Mouse (Mus musculus) thymus, postnatal 36 days (tissue): ENCODE results near the gene Tfb1m.

Experiments
- DNase-seq, 2 experiments: peaks; one replicate each; pipeline ENCODE4 v3.0.0; 2022; ENCODE audit warnings: mixed read lengths in 2 of 2

Gene Tfb1m

DNA sequence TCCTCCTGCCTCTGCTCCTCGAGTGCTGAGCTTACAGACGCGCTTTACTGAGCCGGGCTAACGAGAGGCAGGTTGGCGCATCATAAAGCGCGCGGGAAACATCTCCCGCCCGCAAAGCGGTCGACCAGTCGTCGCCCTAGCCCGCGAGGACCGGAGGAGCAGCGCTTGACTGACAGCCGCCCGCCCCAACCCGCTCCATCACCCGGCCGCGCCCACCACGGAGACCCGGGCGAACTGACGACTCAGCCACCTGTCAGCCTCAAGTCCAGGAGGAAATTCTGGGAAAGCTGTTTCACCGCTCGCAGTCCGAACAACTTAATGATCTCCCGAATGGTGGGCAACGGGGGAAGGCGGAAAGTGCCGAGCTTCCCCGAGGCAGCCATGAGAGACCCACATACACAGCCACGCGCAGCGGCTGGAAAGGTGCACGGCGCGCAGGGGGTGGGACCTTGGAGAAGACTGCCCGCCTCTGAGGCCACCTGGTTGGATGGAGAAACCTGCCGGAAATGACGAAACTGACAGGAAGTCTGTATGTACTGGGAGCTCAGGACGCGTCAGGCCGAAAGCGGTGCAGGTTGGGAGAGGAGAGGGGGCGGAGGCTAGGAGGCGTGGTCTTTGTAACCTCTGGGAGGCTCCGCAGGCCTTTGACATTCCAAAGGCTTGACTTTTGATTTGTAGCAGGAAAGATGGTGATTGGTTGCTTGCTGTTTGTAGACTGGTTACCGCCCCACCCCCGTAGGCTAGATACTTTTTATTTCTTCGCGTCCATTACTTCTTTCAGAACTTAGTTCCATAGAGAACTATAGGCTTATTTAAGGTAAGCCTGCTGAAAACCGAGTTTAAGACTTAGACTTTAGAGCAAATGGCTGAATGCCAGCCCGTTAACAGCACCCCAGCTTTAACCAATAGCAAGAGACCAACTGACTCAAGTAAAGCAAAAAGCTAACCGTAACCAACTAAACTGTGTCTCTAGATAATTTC is at the start of gene Tfb1m:
Tfb1m (minus strand) TSS at position 451 of the 981 bp plus-strand sequence.
- peak; percentile 96 to 97 for DNase-seq

DNA sequence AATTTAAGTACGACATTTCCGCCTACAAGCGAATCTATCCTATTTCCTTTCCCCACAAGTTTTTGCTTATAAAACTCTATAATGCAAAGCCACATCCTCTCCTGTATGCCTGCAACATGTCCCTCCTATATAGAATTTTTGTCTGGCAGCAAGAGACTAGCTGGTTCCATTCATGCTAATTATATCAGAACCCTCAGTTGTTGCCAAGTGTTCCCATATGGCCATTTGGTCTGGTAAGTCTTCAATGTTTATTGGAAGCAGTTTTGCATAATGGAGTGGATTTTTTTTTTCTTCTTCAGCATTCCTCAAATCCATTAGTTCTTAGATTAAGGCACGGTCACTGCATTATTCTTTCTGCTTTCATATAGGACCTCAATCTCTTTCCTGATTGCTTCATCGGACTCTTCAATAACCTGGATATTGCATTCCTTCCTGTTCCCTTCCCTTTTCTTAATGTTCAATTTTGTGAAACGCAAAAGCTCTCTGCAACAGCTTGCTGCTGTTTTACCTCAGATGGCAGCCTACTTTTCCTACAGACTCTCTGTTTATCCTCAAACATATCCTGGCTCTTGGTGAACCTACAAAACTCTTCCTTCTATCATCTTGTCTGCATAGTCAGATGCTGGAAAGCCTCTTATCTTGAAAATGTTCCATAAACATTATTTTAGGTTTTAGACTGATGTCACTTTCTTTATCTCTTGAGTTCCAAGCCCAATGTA is 45.5 kb upstream of the Tfb1m start:
- no peak for DNase-seq

DNA sequence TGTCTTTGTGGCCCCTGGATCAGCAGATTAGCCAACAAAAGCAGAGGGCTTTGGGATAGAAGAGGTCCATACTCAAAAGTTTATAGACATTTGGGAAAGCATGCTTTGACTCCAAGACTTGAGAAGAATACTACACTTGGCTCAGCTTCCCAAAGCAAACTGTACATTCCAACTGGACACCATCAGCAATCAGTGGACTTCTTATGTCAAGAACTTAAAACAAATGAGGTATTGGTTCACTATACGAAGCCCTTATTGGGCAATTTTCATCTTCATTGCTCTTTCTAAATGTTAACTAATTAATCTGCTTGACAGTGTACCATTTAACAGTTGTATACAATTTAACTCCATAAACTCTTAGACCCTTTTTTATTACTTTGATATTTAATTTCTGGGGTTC is 40.8 kb upstream of the Tfb1m start:
- no peak for DNase-seq

DNA sequence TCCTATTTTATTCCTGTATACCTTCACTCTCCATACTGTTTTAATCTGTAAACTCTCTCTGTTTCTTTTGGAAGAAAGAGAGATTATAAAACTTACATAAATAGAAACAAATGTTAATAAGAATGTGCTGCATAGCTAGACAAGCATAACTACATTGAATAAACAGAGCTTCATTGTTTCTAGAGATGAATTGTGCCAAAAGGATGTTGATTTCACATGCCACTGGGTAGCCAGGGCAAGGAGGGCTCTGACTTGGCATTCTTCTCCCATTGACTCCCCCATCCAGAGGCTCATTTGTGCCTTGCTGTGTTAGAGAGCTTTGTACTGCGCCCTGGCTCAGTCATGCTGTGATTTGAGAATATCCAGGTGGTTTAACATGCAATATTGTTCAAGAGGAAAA is 40.3 kb upstream of the Tfb1m start:
- DNase-seq: no peak

DNA sequence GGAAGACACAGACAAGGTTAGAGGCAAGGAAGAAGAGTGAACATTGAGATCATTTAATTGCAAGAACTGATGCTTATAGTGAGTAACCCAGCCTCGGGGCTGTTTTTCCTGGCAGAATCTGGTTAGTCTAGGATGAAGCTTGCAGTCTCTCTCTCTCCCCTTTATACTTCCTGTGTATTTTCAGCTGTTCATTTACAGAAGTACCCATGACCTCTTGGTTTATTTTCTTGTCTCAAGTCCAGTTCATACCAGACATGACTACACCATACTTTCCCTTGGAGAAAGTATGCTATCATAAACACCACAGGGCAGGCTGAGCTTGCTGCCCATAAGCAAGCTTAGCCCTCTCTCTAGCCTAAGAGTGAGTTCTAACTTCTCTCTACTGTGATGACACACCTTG is 39.5 kb upstream of the Tfb1m start:
- no peak for DNase-seq

DNA sequence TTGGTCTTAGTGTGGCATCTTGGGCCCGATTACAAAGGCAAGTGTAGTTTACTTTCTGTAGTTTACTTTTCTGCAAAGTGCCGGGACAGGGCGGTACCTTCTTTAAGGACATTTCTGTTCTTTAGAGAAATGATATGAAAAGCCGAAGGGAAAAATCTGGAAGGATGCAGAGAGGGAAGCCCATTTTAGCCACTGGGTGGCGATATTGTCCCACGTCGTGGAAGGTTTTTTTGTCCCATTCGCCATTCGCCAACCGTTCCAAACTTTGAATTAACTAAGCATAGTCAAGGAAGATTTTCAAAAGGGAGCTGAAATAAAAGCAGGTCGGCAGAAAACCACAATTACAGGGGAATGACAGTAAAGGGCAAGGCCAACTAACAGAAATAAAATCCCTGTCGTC is 13.3 kb upstream of the Tfb1m start:
- peak; percentile 19 to 31 for DNase-seq

DNA sequence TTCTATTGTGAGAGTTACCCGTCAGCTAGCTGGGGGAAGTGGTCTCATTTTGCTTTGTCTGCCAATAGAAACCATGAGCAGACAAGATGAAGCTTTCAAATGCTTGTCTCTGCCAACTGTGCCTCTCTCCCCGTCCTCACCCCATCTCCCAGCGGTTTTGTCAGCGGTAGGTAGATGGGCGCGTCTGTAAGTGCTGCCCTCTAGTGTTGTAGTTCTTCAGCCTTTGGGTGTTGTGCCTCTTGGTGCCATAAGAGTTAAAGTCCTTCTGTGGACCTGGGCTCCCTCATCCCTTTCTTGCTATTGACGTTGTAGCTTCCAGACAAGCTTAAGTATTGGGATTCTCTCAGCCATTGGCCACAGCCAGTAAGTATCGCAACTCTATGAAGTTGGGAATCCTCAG is 4.8 kb upstream of the Tfb1m start:
- peak; percentile 11 to 14 for DNase-seq

DNA sequence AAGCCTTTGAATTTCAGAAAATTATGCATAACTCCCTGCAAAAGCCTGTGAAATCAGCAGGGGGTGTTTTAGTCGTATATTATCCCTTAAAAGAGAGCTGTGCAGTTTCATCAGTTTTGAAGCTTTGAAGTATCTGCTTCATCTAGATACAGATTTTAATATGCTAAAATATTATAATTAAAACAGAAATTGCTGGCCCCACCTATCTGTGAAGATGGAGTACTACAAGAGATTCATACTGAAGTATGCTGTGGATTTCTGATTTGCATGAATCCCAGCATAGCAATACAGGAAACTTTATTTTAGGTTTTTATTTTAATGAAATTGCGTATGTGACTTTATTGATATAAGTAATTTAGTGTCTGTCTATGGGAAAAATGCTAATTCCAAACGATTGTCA is 3.0 kb upstream of the Tfb1m start:
- no peak for DNase-seq

DNA sequence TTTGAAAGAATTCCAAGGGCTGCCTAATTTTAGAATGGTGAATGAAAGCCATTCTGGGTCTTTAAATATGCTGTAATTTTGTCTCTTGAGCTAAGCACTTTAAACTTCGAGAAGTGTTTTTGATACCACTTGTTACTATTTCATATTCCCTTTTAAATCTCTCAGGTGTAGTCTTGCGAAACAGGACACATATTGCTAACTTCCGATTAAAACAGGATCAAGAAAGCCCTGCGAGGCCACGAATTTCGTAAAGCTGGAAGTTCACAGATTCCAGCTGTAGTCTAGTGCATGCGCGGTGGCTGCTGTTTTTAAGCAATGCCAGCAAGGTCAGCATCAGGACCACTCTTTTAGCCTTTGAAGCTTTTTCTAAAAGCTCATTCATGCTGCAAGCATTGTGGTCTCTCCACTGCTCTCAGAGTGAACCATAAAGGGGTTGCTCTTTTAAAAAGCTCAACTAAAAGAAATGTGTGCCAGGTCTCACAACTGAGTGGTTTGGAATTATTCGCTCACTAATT is 832 bp upstream of the Tfb1m start:
- no peak for DNase-seq

DNA sequence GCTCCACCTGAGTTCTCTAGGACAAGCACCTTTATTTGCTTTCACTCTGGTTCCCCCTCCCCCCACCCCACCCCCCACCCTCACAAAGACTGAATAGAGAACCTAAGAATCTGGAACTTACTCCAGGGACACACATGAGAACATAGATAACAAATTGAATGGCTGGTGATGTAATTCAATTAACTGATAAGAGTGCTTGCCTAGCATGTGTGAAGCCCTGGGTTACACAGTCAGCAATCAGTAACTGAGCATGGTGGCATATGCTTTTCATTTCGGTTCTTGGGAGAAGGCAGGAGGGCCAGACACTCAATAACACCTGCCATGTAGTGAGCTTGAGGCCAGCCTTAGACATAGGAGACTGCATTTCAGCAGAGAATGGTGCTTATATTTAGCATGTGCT is 1.3 kb downstream of the Tfb1m start:
- no peak for DNase-seq

DNA sequence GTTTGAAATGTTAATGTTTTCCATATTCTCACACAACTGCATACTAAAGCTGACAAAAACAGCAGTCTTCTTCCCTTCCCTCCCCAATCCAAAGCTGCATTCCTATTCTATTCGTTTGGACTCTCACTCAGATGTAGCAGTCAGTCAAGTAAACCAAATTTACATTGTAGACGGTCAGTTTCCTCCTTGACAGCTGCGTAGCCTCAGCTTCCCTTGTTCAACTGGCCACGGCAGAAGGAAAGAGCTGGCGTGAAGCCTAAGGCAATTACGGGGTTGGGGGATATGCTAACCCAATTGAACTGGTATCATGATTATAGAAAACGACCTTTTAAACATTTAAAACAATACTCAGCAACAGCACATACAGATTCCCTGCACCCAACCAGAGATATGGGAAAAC is 9.9 kb downstream of the Tfb1m start:
- no peak for DNase-seq

DNA sequence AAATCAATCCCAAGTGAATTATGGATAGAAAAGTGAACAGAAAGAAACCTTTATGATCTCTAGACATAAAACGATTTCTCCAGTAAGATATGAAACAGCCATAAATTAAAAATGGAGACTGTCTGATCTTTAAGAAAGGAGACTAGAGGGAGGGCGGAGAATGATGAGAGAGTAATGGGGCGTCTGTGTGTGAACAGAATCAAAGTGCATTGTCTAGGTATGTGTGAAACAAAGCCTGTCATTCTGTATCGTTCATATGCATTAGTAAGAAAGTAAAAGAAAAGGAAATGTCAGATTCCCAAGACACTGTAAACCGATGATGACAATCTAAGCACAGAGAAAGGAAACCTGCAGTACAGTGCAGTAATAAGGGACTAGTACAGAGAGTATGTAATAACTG is 16.5 kb downstream of the Tfb1m start:
- no peak for DNase-seq

DNA sequence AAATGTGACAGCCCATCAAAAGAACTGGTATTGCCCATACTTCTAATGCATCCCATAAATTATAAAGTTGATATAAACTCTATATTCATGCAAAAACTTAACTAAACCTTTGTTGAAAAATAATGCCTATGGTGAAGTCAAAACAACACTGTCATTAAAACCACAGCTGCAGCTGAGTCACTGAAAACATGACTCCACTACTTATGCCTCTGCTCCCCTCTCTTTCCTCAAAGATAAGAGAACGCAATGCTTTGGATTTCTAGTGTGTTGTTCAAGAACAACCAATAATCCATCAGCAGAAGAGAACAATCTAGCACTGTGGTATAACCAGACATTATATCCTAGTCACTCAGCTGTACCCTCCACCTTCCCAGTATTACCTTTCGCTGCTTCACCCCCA is 17.3 kb downstream of the Tfb1m start:
- DNase-seq: no peak

DNA sequence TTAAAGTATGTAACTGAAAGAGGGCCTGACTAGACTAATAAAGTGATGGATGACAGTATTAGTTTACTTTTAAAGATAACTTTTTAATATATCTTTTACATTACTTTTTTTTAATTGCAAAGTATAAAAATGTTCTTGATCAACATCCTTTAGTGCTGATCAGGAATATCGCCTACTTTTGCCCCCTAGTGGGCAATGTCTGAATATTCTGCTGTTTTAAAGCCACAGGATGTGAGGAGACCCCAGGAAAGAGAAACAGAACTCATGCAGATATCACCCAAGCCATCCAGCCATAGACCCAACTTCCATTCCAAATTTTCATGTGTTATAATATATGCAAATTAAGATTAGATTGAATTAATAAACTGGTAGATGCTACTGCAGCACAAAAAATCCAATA is 24.2 kb downstream of the Tfb1m start:
- DNase-seq: no peak

DNA sequence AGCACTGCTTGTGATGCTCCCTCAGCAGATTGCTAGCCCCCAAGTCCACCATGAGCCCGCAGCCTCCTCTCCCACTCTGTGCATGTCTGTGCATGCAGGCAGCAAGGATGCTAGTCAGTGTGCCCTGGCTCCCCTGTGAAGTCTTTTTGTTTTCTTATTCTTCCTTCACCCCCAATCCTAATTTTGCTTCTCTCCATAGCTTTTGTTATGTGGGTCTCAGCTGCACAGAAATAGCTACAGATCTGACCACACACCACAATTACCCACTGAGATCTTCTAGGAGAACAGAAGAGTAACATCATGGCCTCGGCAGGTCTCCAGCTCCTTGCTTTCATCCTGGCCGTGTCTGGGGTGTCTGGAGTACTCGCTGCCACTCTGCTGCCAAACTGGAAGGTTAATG is 25.3 kb downstream of the Tfb1m start, which contains the start of gene Cldn20:
Cldn20 (plus strand) TSS at position 301 of the 400 bp plus-strand sequence.
- DNase-seq: no peak

DNA sequence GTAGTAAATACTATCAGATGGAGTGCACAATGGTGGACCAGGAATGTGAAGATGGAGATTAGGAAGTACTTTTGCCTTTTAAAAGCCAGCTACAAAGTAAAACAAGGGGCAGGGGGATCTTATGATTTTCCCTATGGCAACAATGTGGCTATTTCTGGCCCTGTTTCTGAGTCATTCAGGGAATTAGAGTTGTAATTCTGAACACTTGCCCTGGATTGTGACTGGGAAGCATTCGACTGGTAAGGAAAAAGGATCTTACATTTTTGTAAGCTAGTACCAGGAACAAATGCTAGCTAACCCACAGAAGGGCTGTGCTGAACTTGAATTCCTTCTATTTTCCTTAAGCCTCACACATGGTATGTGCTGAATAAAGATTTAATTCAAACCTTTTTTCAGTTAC is 25.9 kb downstream of the Tfb1m start:
- DNase-seq: no peak

DNA sequence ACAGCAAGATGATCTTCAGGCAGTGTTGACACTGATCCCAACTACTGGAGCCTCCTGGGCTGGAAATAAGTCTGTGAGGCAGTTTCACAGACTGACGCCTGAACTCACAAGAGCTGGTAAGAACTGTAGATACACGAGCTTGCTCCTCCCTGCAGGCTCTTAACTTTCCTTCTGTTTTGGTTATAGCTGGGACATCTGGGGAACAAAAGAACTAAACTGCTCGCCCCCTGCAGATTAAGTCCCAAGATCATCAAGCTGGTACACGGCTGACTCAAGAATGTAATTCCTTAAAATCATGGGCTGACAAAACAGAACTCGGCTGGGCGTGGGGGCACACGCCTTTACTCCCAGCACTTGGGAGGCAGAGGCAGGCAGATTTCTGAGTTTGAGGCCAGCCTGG is 27.0 kb downstream of the Tfb1m start:
- no peak for DNase-seq

DNA sequence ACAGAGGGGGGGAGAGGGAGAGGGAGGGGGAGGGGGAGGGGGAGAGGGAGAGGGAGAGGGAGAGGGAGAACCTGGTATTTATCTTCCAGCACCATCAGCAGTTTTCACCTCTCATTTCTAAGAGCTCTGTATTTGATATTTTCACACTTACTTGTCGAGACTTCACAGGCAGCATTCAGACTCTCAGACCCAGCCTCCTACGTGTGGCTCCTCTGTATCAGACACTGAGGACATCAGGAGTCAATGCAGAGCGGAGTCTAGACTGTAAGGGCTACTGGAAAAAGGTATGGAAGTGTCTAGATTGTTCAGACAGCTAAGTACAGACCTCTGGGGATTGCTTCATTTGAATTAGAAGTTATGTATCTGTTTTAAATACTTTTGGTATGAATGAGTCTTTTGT is 28.1 kb downstream of the Tfb1m start:
- no peak for DNase-seq

DNA sequence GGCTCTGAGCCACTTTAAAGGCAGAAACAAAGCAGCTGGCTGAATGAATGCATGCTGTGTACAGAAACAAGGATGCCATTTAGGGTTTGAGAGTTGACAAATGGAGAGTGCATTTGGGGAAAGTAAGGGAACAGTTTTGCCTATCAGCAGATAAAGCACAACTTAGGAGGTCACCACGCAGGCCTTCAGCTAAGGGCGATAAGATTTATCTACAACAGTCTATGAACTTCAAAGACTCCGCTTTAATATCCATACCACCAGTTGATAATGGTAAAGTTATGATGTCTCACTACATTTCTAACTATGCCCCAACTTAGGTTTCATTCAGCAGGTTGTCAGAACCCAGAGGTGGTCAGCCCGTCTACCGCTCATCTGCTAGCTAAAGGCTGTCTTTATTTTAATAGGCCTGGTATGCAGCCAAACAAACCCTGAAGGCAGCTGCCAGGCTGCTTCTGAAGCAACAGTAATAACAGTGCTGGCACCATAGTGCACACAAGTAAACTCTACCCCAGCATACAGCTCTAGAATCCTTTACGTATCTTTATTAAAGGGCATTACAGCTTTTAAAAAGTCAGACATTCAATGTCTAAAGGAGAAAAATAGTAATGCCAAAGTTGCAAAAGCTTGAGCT is 29.6 kb downstream of the Tfb1m start:
- no peak for DNase-seq

DNA sequence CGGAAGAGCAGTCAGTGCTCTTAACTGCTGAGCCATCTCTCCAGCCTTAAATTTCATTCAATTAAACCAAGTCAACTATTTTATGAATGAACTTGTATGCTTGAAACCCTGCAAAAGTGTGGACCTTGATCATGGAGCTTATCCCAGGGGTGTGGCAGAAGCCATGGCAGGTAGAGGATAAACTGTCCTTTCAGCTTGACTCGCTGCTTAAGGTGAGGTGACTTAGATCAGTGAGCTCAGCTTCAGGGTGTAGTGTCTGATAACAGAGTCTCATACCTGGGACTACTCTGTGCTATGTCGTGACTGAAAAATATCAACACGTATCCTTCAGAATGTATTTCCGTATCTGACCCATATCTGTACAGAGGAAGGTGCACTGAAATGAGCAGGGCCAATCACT is 37.2 kb downstream of the Tfb1m start:
- DNase-seq: no peak

DNA sequence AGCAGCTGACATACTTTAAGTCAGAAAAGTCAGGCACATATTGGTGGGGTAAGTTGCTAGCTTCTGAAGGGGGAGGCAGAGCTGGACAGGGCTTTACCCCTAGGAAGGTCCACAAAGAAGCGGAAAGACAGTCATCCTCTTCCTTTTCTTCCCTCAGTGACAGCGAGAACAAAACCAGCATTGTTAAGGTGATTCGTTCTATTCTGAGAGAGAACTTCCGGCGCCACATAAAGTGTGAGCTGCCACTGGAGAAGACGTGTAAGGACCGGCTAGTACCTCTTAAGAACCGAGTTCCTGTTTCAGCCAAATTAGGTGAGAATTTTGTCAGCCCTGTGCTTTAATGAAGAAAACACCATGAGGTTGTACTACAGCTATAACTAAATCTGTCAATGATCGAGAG is 41.2 kb downstream of the Tfb1m start:
- DNase-seq: no peak

DNA sequence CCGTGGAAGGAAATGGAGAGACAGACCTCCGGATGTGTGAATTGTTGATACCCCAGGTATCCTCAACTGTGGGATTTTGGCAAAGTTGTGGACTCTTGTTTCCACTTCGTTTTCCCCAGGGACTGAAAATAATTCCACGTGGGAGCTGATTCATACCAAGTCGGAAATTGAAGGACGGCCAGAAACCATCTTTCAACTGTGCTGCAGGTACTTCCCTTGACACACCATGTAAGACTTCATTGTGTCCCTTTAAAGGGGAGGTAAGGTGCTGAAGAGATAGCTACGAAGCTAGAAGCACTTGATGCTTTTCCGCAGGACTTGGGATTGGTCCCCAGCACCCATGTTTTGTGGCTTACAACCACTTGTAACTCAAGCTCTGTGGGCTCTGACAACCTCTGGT is 41.7 kb downstream of the Tfb1m start:
- DNase-seq: no peak

DNA sequence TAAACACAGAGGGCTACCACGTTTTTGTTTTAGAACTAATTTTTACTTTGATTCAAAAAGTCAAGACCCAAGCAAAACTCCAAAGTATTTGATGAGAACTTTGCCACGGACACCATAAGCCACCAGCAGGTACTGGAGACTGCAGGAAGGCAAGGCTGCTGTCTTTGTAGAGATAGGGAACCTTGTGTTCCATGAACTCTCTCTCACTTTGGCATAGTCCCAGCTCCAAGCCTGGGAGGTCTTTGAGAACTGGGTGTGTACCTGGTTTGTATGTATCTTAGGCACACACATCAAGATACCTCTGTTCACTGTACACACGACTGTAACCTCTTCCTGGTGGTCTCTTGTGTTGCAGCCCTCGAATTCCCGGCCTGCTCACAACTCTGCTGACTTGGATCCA is 43.3 kb downstream of the Tfb1m start:
- DNase-seq: no peak
